Mouse (Mus musculus) small intestine, adult 2 months (tissue): ENCODE measurements at regions not wholly inside any gene's neighbourhood (a gene's known extent, or its start where the extent isn't known, plus 50 kb on each side); places are given as distances from the start of the nearest gene placed in this dataset.

Experiments
- H3K27ac ChIP-seq: fragments of 200-500 bp; 2 replicates; pipeline ENCODE4 v1.5.1; 2012; ENCODE audit warnings: low read depth, low read length, control low read depth, inconsistent platforms; ENCODE audit not compliant: insufficient read depth
- H3K27me3 ChIP-seq: fragments of 200-500 bp; 2 replicates; pipeline ENCODE4 v1.6.1; 2012; ENCODE audit warnings: mild to moderate bottlenecking, moderate library complexity, low read length, inconsistent platforms; ENCODE audit not compliant: control insufficient read depth, insufficient read depth
- H3K36me3 ChIP-seq: fragments of 200-500 bp; 2 replicates; pipeline ENCODE4 v1.6.1; 2012; ENCODE audit warnings: mild to moderate bottlenecking, low read length, control low read depth, inconsistent platforms; ENCODE audit not compliant: control insufficient read depth, insufficient read depth
- H3K4me1 ChIP-seq: fragments of 200-500 bp; 2 replicates; pipeline ENCODE4 v1.6.1; 2012; ENCODE audit warnings: low read length, inconsistent platforms, mixed read lengths; ENCODE audit not compliant: control insufficient read depth, insufficient read depth, insufficient read length
- H3K4me3 ChIP-seq: fragments of 200-500 bp; 2 replicates; pipeline ENCODE4 v1.5.1; 2012; ENCODE audit warnings: low read depth, mild to moderate bottlenecking, control low read depth, inconsistent platforms, low read length, moderate library complexity
- CTCF ChIP-seq: fragments of 200-500 bp; IDR thresholded peaks from 2 replicates; pipeline ENCODE4 v1.5.1; 2012; ENCODE audit warnings: low read depth, mild to moderate bottlenecking, control low read depth, inconsistent platforms, low read length, moderate library complexity, mixed read lengths; ENCODE audit not compliant: insufficient replicate concordance, insufficient read length; ENCODE audit errors: extremely low read depth
- POLR2A ChIP-seq: fragments of 200-500 bp; IDR thresholded peaks from 2 replicates; pipeline ENCODE4 v1.6.1; 2012; ENCODE audit warnings: low read depth, mild to moderate bottlenecking, control low read depth, inconsistent platforms, low read length, moderate library complexity
- WGBS: fragments of 180-500 bp; shearing (Covaris S2); methylation state at CpG from one replicate; pipeline ENCODE4 v1.1.7; 2018; 5-methylcytosine and 5-hydroxymethylcytosine counted together

DNA sequence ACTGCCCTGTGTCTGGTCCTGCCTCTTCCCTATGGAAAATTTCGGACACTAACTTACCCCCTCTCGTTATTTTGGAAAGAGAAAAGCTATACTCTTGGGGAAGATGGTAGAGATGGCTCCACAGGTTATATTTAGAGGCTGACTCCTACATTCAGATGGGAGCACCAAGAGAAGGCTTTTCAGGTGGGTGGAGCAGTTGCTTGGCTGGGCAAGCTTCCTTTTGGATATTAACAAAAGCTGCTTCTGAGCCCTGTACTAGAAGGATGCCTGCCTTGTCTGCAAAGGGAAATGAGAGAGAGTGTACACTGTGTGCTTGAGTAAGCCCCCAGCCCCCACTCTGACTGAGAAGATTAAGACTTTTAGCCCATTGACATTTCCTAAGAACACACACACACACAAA, 392.1 kb upstream of the Slc30a5 start:
- H3K4me3 ChIP-seq = no peak overlapping the region
- 89% methylated on average over 2 of the region's 2 CpGs for WGBS
- no peak for TF ChIP-seq POLR2A
- TF ChIP-seq CTCF = no peak
- no peaks in the 10 kb centered on the region for H3K27me3 ChIP-seq
- H3K36me3 ChIP-seq = no peaks in the 10 kb centered on the region
- no peaks in the 10 kb centered on the region for H3K4me1 ChIP-seq
- no peak overlapping the region for H3K27ac ChIP-seq

DNA sequence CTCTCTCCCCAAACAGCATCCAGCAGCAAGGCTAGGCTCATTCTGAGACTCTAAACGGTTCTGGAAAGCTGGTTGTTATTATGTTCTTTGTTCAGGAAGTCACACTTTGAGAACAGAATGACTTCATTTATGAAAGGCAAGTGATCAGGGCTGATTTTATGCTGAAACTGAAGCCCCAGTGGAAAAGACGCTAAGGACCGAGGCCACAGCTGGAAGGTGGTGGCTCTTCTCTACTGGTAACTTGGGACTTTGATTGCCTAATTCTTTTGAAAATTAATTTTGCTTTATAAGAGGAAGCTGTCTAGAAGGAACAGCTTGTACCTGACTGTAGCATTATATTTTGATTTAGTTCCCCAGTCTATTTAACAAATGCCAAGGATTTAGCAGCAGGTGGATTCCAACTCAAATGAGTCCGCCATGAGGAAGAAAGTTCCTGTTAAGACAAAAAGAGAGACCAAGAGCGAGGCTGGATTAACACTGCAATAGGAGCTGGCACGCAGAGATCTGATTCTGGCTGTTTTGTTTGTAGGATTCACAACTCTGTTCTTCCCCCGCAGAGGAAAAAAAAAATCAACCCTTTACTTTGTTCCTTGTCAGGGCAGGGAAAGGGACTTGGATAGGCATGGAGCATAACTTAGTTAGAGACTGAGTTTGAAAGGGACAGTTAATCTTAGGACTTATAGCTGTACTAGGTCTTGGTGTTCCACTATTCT, 388.3 kb upstream of the Slc30a5 start:
- no peak for TF ChIP-seq CTCF
- no peak for TF ChIP-seq POLR2A
- WGBS = 84% methylated on average over 7 of the region's 7 CpGs
- H3K36me3 ChIP-seq = no peaks in the 10 kb centered on the region
- H3K4me1 ChIP-seq = peaks cover 6% of the 10 kb centered on the region
- no peaks in the 10 kb centered on the region for H3K27me3 ChIP-seq
- H3K27ac ChIP-seq = no peak overlapping the region
- no peak overlapping the region for H3K4me3 ChIP-seq

DNA sequence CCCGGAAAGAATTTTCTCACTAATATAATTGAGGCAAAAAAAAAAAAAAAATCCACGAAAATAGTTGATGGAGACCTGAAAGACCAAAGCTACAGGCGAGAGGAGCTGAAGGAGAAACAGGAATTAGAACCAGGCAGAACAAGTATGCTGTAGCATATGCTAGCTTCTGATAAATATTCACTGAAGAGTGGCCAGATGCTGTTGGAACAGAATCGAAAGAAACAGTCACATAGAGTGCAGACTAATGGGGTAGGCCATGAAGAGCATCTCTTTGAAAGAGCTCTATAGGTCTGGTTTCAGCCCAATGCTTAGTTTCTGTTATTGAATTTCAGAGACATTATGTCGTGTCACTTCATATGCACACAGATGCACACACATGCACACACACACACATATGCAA, 386.3 kb upstream of the Slc30a5 start:
- TF ChIP-seq CTCF (no peak), POLR2A (no peak)
- 87% methylated on average over 5 of the region's 5 CpGs for WGBS
- H3K27me3 ChIP-seq = no peaks in the 10 kb centered on the region
- peaks cover 7% of the 10 kb centered on the region for H3K4me1 ChIP-seq
- H3K27ac ChIP-seq = no peak overlapping the region
- no peak overlapping the region for H3K4me3 ChIP-seq
- no peaks in the 10 kb centered on the region for H3K36me3 ChIP-seq

GRCm38 (mm10) chr13:101216897-101217480, 383.8 kb upstream of the Slc30a5 start:
- H3K4me3 ChIP-seq = no peak overlapping the region
- 50% methylated on average over 8 of the region's 8 CpGs for WGBS
- no peak overlapping the region for H3K27ac ChIP-seq
- peaks cover 7% of the 10 kb centered on the region for H3K4me1 ChIP-seq
- H3K27me3 ChIP-seq = no peaks in the 10 kb centered on the region
- no peaks in the 10 kb centered on the region for H3K36me3 ChIP-seq
- TF ChIP-seq CTCF (no peak), POLR2A (no peak)

DNA sequence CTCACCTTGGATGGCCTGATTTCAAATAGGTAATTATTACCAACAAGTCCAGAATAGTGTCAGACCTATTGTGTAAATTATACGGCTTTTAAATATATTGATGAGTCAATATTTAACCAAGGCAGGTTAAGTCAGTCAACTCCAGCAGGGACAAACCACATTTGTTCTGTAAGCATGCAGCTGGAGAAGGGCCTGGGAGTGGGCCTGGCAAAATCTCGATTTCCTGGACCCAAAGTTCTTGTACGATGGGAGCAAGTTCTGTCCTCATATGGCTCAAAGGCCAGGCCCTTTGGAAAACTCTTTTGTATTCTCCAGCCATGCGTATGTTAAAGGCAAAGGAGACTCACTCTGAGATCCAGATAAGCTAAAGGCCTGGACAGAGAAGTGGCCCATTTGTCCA, 383.2 kb upstream of the Slc30a5 start:
- H3K36me3 ChIP-seq = no peaks in the 10 kb centered on the region
- H3K27me3 ChIP-seq = no peaks in the 10 kb centered on the region
- H3K4me1 ChIP-seq = peaks cover 7% of the 10 kb centered on the region
- 26% methylated on average over 4 of the region's 4 CpGs for WGBS
- no peak overlapping the region for H3K27ac ChIP-seq
- H3K4me3 ChIP-seq = no peak overlapping the region
- no peak for TF ChIP-seq POLR2A
- TF ChIP-seq CTCF = no peak

- TF ChIP-seq POLR2A = no peak
- no peak for TF ChIP-seq CTCF
- H3K36me3 ChIP-seq = no peaks in the 10 kb centered on the region
- H3K4me1 ChIP-seq = peaks cover 7% of the 10 kb centered on the region
- no peak overlapping the region for H3K27ac ChIP-seq
- WGBS = 48% methylated on average over 11 of the region's 11 CpGs
- no peak overlapping the region for H3K4me3 ChIP-seq
- H3K27me3 ChIP-seq = no peaks in the 10 kb centered on the region
Measured at GRCm38 (mm10) chr13:101215792-101216221, 382.6 kb upstream of the Slc30a5 start.

- H3K4me3 ChIP-seq = no peak overlapping the region
- no peaks in the 10 kb centered on the region for H3K27me3 ChIP-seq
- TF ChIP-seq POLR2A = no peak
- TF ChIP-seq CTCF = no peak
- H3K27ac ChIP-seq = no peak overlapping the region
- WGBS = 77% methylated on average over 5 of the region's 5 CpGs
- peaks cover 7% of the 10 kb centered on the region for H3K4me1 ChIP-seq
- H3K36me3 ChIP-seq = no peaks in the 10 kb centered on the region
Measured at GRCm38 (mm10) chr13:101215131-101215641, 382.0 kb upstream of the Slc30a5 start.
